Mouse (Mus musculus) forebrain, embryonic 11.5 days (tissue): ENCODE measurements at regions not wholly inside any gene's neighbourhood (a gene's known extent, or its start where the extent isn't known, plus 50 kb on each side); places are given as distances from the start of the nearest gene placed in this dataset.

Source experiments
- ATAC-seq: fragments of 200-750 bp; cut with Nextera tagmentation; replicated peaks from 2 replicates; pipeline ENCODE4 v1.8.0; 2017; ENCODE audit warnings: moderate TSS enrichment; ENCODE audit not compliant: low FRiP score
- DNase-seq: peaks from one replicate; pipeline ENCODE4 v3.0.0-alpha.2; 2017; ENCODE audit warnings: low spot score
- H3K27ac ChIP-seq: fragments of 300-500 bp; sonication (generic); 2 replicates; pipeline ENCODE4 v1.5.1; 2014; ENCODE audit warnings: low read depth, low read length
- H3K27me3 ChIP-seq: fragments of 300-500 bp; sonication (generic); 2 replicates; pipeline ENCODE4 v1.6.1; 2014; ENCODE audit warnings: mild to moderate bottlenecking, low read length, mixed read lengths; ENCODE audit not compliant: control insufficient read depth, insufficient read depth
- H3K36me3 ChIP-seq: fragments of 300-500 bp; sonication (generic); 2 replicates; pipeline ENCODE4 v1.6.1; 2014; ENCODE audit warnings: mild to moderate bottlenecking, low read length, moderate library complexity, mixed read lengths; ENCODE audit not compliant: control insufficient read depth, insufficient read depth
- H3K4me1 ChIP-seq: fragments of 300-500 bp; sonication (generic); replicated peaks from 2 replicates; pipeline ENCODE4 v1.6.1; 2014; ENCODE audit warnings: low read length, mixed read lengths; ENCODE audit not compliant: control insufficient read depth, insufficient read depth
- H3K4me2 ChIP-seq: fragments of 300-500 bp; sonication (generic); 2 replicates; pipeline ENCODE4 v1.6.1; 2014; ENCODE audit warnings: low read depth, mild to moderate bottlenecking, low read length, moderate library complexity, mixed read lengths; ENCODE audit not compliant: severe bottlenecking
- H3K4me3 ChIP-seq: fragments of 300-500 bp; sonication (generic); 2 replicates; pipeline ENCODE4 v1.5.1; 2014; ENCODE audit warnings: low read depth, low read length
- H3K9ac ChIP-seq: fragments of 300-500 bp; sonication (generic); 2 replicates; pipeline ENCODE4 v1.6.1; 2014; ENCODE audit warnings: low read length
- H3K9me3 ChIP-seq: fragments of 300-500 bp; sonication (generic); 2 replicates; pipeline ENCODE4 v1.6.1; 2016; ENCODE audit warnings: low read length, mixed read lengths; ENCODE audit not compliant: control insufficient read depth
- WGBS: fragments of 180-500 bp; shearing (Covaris S2); extraction: QIAGEN DNeasy Blood & Tissue Kit; methylation state at CpG from one replicate; pipeline ENCODE4 v1.1.7; 2014; 5-methylcytosine and 5-hydroxymethylcytosine counted together

GRCm38 (mm10) chr16:93367995-93368394 lies 235.9 kb downstream of the Setd4 start:
- Histone ChIP-seq H3K9me3 (no peaks in the 10 kb centered on the region), H3K4me2 (no peak overlapping the region), H3K27me3 (no peaks in the 10 kb centered on the region), H3K4me1 (no peaks in the 10 kb centered on the region), H3K36me3 (no peaks in the 10 kb centered on the region), H3K4me3 (no peak overlapping the region), H3K27ac (no peak overlapping the region), H3K9ac (no peak overlapping the region)
- ATAC-seq (no peak), DNase-seq (no peak)
- 94% methylated on average over 6 of the region's 6 CpGs for WGBS

GRCm38 (mm10) chr16:93367246-93367805 lies 236.5 kb downstream of the Setd4 start:
- Histone ChIP-seq H3K4me3 (no peak overlapping the region), H3K4me1 (no peaks in the 10 kb centered on the region), H3K9ac (no peak overlapping the region), H3K36me3 (no peaks in the 10 kb centered on the region), H3K4me2 (no peak overlapping the region), H3K9me3 (no peaks in the 10 kb centered on the region), H3K27me3 (no peaks in the 10 kb centered on the region), H3K27ac (no peak overlapping the region)
- WGBS, result 93% methylated on average over 8 of the region's 8 CpGs
- DNase-seq, result no peak
- no peak for ATAC-seq

GRCm38 (mm10) chr16:93366383-93366941 lies 237.4 kb downstream of the Setd4 start:
- Histone ChIP-seq H3K27me3 (no peaks in the 10 kb centered on the region), H3K4me3 (no peak overlapping the region), H3K4me1 (no peaks in the 10 kb centered on the region), H3K9me3 (no peaks in the 10 kb centered on the region), H3K27ac (no peak overlapping the region), H3K9ac (no peak overlapping the region), H3K36me3 (no peaks in the 10 kb centered on the region), H3K4me2 (no peak overlapping the region)
- WGBS, result 77% methylated on average over 5 of the region's 5 CpGs
- DNase-seq (no peak), ATAC-seq (no peak)

- H3K4me3 ChIP-seq, result no peak overlapping the region
- no peaks in the 10 kb centered on the region for H3K27me3 ChIP-seq
- DNase-seq (no peak), ATAC-seq (no peak)
- H3K9ac ChIP-seq, result no peak overlapping the region
- no peaks in the 10 kb centered on the region for H3K9me3 ChIP-seq
- H3K4me1 ChIP-seq, result no peaks in the 10 kb centered on the region
- H3K36me3 ChIP-seq, result no peaks in the 10 kb centered on the region
- WGBS, result 82% methylated on average over 3 of the region's 3 CpGs
- no peak overlapping the region for H3K4me2 ChIP-seq
- no peak overlapping the region for H3K27ac ChIP-seq
These were observed 238.5 kb downstream of the Setd4 start for GRCm38 (mm10) chr16:93365236-93365951.

- Histone ChIP-seq H3K27ac (no peak overlapping the region), H3K9me3 (no peaks in the 10 kb centered on the region), H3K4me1 (no peaks in the 10 kb centered on the region), H3K36me3 (no peaks in the 10 kb centered on the region), H3K9ac (no peak overlapping the region), H3K4me2 (no peak overlapping the region), H3K27me3 (no peaks in the 10 kb centered on the region), H3K4me3 (no peak overlapping the region)
- ATAC-seq, result no peak
- 94% methylated on average over 8 of the region's 8 CpGs for WGBS
- DNase-seq, result no peak
These were observed 244.1 kb downstream of the Setd4 start for GRCm38 (mm10) chr16:93359772-93360171.

GRCm38 (mm10) chr16:93358613-93359012 lies 245.2 kb downstream of the Setd4 start:
- no peak for DNase-seq
- Histone ChIP-seq H3K36me3 (no peaks in the 10 kb centered on the region), H3K27me3 (no peaks in the 10 kb centered on the region), H3K4me2 (no peak overlapping the region), H3K4me3 (no peak overlapping the region), H3K27ac (no peak overlapping the region), H3K9me3 (no peaks in the 10 kb centered on the region), H3K9ac (no peak overlapping the region), H3K4me1 (no peaks in the 10 kb centered on the region)
- WGBS, result 92% methylated on average over 6 of the region's 6 CpGs
- ATAC-seq, result no peak

- H3K36me3 ChIP-seq, result no peaks in the 10 kb centered on the region
- no peak for ATAC-seq
These were observed 245.7 kb downstream of the Setd4 start for GRCm38 (mm10) chr16:93358166-93358565.

GRCm38 (mm10) chr16:93355204-93355899 lies 248.5 kb downstream of the Setd4 start:
- Histone ChIP-seq H3K4me1 (no peaks in the 10 kb centered on the region), H3K27ac (no peak overlapping the region), H3K4me3 (no peak overlapping the region), H3K4me2 (no peak overlapping the region), H3K27me3 (no peaks in the 10 kb centered on the region), H3K36me3 (no peaks in the 10 kb centered on the region), H3K9me3 (no peaks in the 10 kb centered on the region), H3K9ac (no peak overlapping the region)
- DNase-seq (no peak), ATAC-seq (no peak)
- 91% methylated on average over 11 of the region's 11 CpGs for WGBS

More at GRCm38 (mm10) chr16:93358166-93358565, 245.7 kb downstream of the Setd4 start:
- no peak overlapping the region for H3K4me3 ChIP-seq
- H3K27ac ChIP-seq, result no peak overlapping the region
- no peaks in the 10 kb centered on the region for H3K27me3 ChIP-seq
- no peak overlapping the region for H3K4me2 ChIP-seq
- no peak for DNase-seq
- no peaks in the 10 kb centered on the region for H3K9me3 ChIP-seq
- WGBS, result 87% methylated on average over 4 of the region's 4 CpGs
- no peak overlapping the region for H3K9ac ChIP-seq
- no peaks in the 10 kb centered on the region for H3K4me1 ChIP-seq
